Mouse (Mus musculus): ENCODE results near the gene Rasa4.

GRCm38 (mm10) chr5:136094249-136095010 lies 10.7 kb downstream of the Rasa4 start:
- TF ChIP-seq CTCF (conservative IDR thresholded peaks at IDR 0.05; ENCODE audit: low read length) (no peak), POU5F1 (IDR thresholded peaks at IDR 0.05; ENCODE audit: borderline replicate concordance, low read length) (no peak)

All from E14TG2a.4 (cell line).